8 mouse cellular contexts compared by ENCODE assay signal in genomic region chr11:117315309-117315708, GRCm38 (mm10).
A peak's percentile ranks its signal among the peaks of the same experiment; 100 is the strongest.
DNase-seq lines count a peak whose midpoint lies in the region; TF ChIP-seq lines count a peak whose summit lies in the region.

No protein-coding gene starts in this region.

- peaks cover 76% of the 10 kb centered on the region for H3K4me1 ChIP-seq in liver, adult 2 months (ENCODE audit: control insufficient read depth, insufficient read depth, low read length)
- peaks cover 79% of the 10 kb centered on the region for H3K4me1 ChIP-seq in heart, adult 2 months (ENCODE audit: control insufficient read depth, insufficient read depth, low read length)

- H3K9ac ChIP-seq in liver, adult 2 months (ENCODE audit: low read depth, low read length), result peak overlapping the region; percentile 29
- H3K9ac ChIP-seq in heart, adult 2 months (ENCODE audit: low read depth, low read length), result no peak overlapping the region

- no peak for TF ChIP-seq CTCF in liver, adult 2 months (IDR thresholded peaks at IDR 0.05; ENCODE audit: low read depth, low read length)
- TF ChIP-seq CTCF in heart, adult 2 months (IDR thresholded peaks at IDR 0.05), result no peak

- peak; percentile 84 for DNase-seq in liver, adult 2 months (ENCODE audit: extremely low read depth, low read depth, low spot score)
- DNase-seq in liver, result no peak
- DNase-seq in adrenal gland, adult 2 months, result peak; percentile 92
- peak; percentile 79 to 82 for DNase-seq in heart, adult 2 months
- peak; percentile 87 for DNase-seq in kidney, postnatal 10 days
- DNase-seq in thymus, postnatal 25 days, result no peak
- no peak for DNase-seq in cerebellum, adult 11 months
- no peak for DNase-seq in spleen, postnatal 10 days (ENCODE audit: low spot score in 2 of 2)

- no peak overlapping the region for H3K4me3 ChIP-seq in liver, adult 2 months (ENCODE audit: insufficient read depth, low read depth, low read length)
- H3K4me3 ChIP-seq in heart, adult 2 months, result no peak overlapping the region

- no peaks in the 10 kb centered on the region for H3K36me3 ChIP-seq in liver, adult 2 months (ENCODE audit: control insufficient read depth, insufficient read depth, low read length)
- 0 out of 2 replicates have a peak, but pooled peaks cover under 1% of the 10 kb centered on the region for H3K36me3 ChIP-seq in heart, adult 2 months (ENCODE audit: control insufficient read depth, insufficient read depth, low read length)

- WGBS in liver, adult 2 months, result 17% methylated on average over 11 of the region's 11 CpGs
- 37% methylated on average over 11 of the region's 11 CpGs for whole genome bisulfite sequencing in heart, adult 2 months

- intact Hi-C loops in heart, adult 2 months (cut with DNase I), result no loop called here

- no peaks in the 10 kb centered on the region for H3K27me3 ChIP-seq in liver, adult 2 months (ENCODE audit: control insufficient read depth, insufficient read depth, low read length)
- H3K27me3 ChIP-seq in heart, adult 2 months (ENCODE audit: control insufficient read depth, insufficient read depth, low read length), result no peaks in the 10 kb centered on the region

- H3K79me2 ChIP-seq in liver, adult 2 months (ENCODE audit: control insufficient read depth, insufficient read depth, low read length), result peaks cover 50% of the 10 kb centered on the region; the same call in 1 of the 2 replicates
- no peaks in the 10 kb centered on the region for H3K79me2 ChIP-seq in heart, adult 2 months (replicated peaks; ENCODE audit: control insufficient read depth, insufficient read depth, low read length)

- no peak for TF ChIP-seq EP300 in heart, adult 2 months (IDR thresholded peaks at IDR 0.05; ENCODE audit: insufficient read depth, low read depth, low read length)

- no peak for TF ChIP-seq POLR2A in liver, adult 2 months (IDR thresholded peaks at IDR 0.05; ENCODE audit: extremely low read depth, insufficient read depth, low read length)
- TF ChIP-seq POLR2A in heart, adult 2 months (IDR thresholded peaks at IDR 0.05; ENCODE audit: insufficient read depth, low read depth, low read length), result no peak

- H3K27ac ChIP-seq in liver, adult 2 months (replicated peaks; ENCODE audit: insufficient read depth, low read depth, low read length), result peak overlapping the region; percentile 50
- H3K27ac ChIP-seq in heart, adult 2 months, result peak overlapping the region; percentile 63

Comparison
In these comparisons a context has a peak if more than half of its experiments do, and no peak if none do; other contexts are left out.
1. DNase-seq: peak in liver, adult 2 months (single experiment), adrenal gland, adult 2 months (single experiment), heart, adult 2 months (2 of 2) and kidney, postnatal 10 days (single experiment); none in liver (single experiment), thymus, postnatal 25 days (single experiment), cerebellum, adult 11 months (single experiment) and spleen, postnatal 10 days (0 of 2).